Mouse (Mus musculus): ENCODE results near the gene Camkmt.

GRCm38 (mm10) chr17:85328901-85329300 is 238.5 kb downstream of the Camkmt start:
- TF ChIP-seq CTCF (IDR thresholded peaks at IDR 0.05; ENCODE audit: control insufficient read depth, insufficient read depth, insufficient replicate concordance, low read depth, low read length) (no peak), POLR2A (IDR thresholded peaks at IDR 0.05; ENCODE audit: control insufficient read depth, low read depth, low read length) (no peak)
